Mouse (Mus musculus) kidney, embryonic 16.5 days (tissue): Measurements from ENCODE around the gene Acadm. TPM values are rescaled to one million over a fixed set of nuclear protein-coding genes. Genes with fewer than 3 reads are reported as not detected.

Experiments
- ATAC-seq: fragments of 200-750 bp; cut with Nextera tagmentation; 2 replicates; pipeline ENCODE4 v1.8.0; 2017; ENCODE audit warnings: moderate TSS enrichment; ENCODE audit not compliant: low FRiP score, low TSS enrichment
- H3K27ac ChIP-seq: fragments of 300-500 bp; sonication (generic); 2 replicates; pipeline ENCODE4 v1.5.1; 2014; ENCODE audit warnings: low read length
- H3K27me3 ChIP-seq: fragments of 300-500 bp; sonication (generic); 2 replicates; pipeline ENCODE4 v1.6.1; 2014; ENCODE audit warnings: low read length, control low read depth, mixed read lengths; ENCODE audit not compliant: insufficient read depth
- H3K36me3 ChIP-seq: fragments of 300-500 bp; sonication (generic); 2 replicates; pipeline ENCODE4 v1.6.1; 2014; ENCODE audit warnings: low read length, control low read depth, mixed read lengths; ENCODE audit not compliant: insufficient read depth
- H3K4me1 ChIP-seq: fragments of 300-500 bp; sonication (generic); 2 replicates; pipeline ENCODE4 v1.6.1; 2014; ENCODE audit warnings: low read length, control low read depth, mixed read lengths; ENCODE audit not compliant: insufficient read depth
- H3K4me2 ChIP-seq: fragments of 300-500 bp; sonication (generic); replicated peaks from 2 replicates; pipeline ENCODE4 v1.6.1; 2014; ENCODE audit warnings: low read depth, low read length
- H3K4me3 ChIP-seq: fragments of 300-500 bp; sonication (generic); 2 replicates; pipeline ENCODE4 v1.5.1; 2014; ENCODE audit warnings: mild to moderate bottlenecking, low read length
- H3K9ac ChIP-seq: fragments of 300-500 bp; sonication (generic); replicated peaks from 2 replicates; pipeline ENCODE4 v1.6.1; 2014; ENCODE audit warnings: low read length
- H3K9me3 ChIP-seq: fragments of 300-500 bp; sonication (generic); 2 replicates; pipeline ENCODE4 v1.6.1; 2016; ENCODE audit warnings: low read length, control low read depth
- polyA plus RNA-seq: library from polyadenylated mRNA; unstranded; fragments of >200 nt; fragmentation: Nextera tagmentation; extraction: Ambion mirVana; gene quantifications from 2 replicates; pipeline ENCODE4 v1.2.1, GENCODE M21; 2015

Acadm gene
- polyA plus RNA-seq, 1 experiment from 2014 or later: 164 TPM

DNA sequence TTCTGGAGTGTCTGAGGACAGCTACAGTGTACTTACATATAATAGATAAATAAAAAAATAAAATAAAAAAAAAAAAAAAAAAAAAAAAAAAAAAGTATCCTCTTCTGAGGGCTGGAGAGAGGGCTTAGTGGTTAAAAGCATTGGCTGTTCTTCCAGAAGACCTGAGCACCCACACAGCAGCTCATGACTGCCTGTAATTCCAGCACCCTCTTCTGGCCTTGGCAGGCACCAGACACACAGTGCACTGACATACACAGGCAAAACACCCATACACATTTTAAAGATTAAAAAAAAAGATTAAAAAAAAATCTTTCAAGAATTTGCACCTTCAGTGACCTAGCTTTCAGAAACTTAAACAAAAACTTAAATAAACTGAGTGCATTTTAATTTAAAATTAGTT is 58.1 kb downstream of the Acadm start:
- H3K9ac ChIP-seq: no peak overlapping the region
- H3K4me1 ChIP-seq: no peaks in the 10 kb centered on the region
- no peak overlapping the region for H3K4me2 ChIP-seq
- H3K27ac ChIP-seq: no peak overlapping the region
- H3K36me3 ChIP-seq: no peaks in the 10 kb centered on the region
- no peaks in the 10 kb centered on the region for H3K27me3 ChIP-seq
- no peak overlapping the region for H3K4me3 ChIP-seq
- H3K9me3 ChIP-seq: no peaks in the 10 kb centered on the region
- ATAC-seq: no peak

Other genes with a start within 250 kb of the Acadm start
- gene St6galnac3, start 219.5 kb downstream of the Acadm start, polyA plus RNA-seq: 71.6 and 75.8 TPM in 2 replicates
- 0.06 TPM in 1 of 2 replicates, not detected in the other for gene Asb17, start 100.4 kb downstream of the Acadm start, polyA plus RNA-seq
- gene Msh4, start 38.5 kb downstream of the Acadm start, polyA plus RNA-seq: 0.07 and 0.09 TPM in 2 replicates
- 55.0 and 58.7 TPM in 2 replicates for gene Rabggtb, start 31.6 kb downstream of the Acadm start, polyA plus RNA-seq
- gene Slc44a5, start 28.8 kb upstream of the Acadm start, polyA plus RNA-seq: 0.53 and 0.65 TPM in 2 replicates